Mouse (Mus musculus) MEL-GATA-1-ER (cell line): ENCODE results near the gene Klf8.
"Not testable (repeated sequence)": the region's sequence is repeated elsewhere in the genome, so short reads cannot be mapped to it uniquely, and the experiment has no call there.

ENCODE experiments used
- DNase-seq: peaks from one replicate; pipeline ENCODE4 v3.0.0-alpha.2; 2012; ENCODE audit warnings: low read depth; ENCODE audit errors: extremely low read depth

Klf8 gene

GRCm38 (mm10) chrX:153237304-153237919 is at the start of gene Klf8:
Klf8 (plus strand) TSS chrX:153237466.
- DNase-seq = no peak

GRCm38 (mm10) chrX:153199185-153199584 is 38.1 kb upstream of the Klf8 start:
- not testable (repeated sequence) for DNase-seq

GRCm38 (mm10) chrX:153211101-153211500 is 26.2 kb upstream of the Klf8 start:
- no peak for DNase-seq

GRCm38 (mm10) chrX:153231240-153231639 is 6.0 kb upstream of the Klf8 start:
- no peak for DNase-seq

- DNase-seq = no peak
Observed at GRCm38 (mm10) chrX:153233255-153233654, 4.0 kb upstream of the Klf8 start.

- DNase-seq = no peak
Observed at GRCm38 (mm10) chrX:153237920-153238504, 746 bp downstream of the Klf8 start.

GRCm38 (mm10) chrX:153254256-153254655 is 17.0 kb downstream of the Klf8 start:
- DNase-seq = no peak

GRCm38 (mm10) chrX:153255504-153255903 is 18.2 kb downstream of the Klf8 start:
- no peak for DNase-seq

GRCm38 (mm10) chrX:153282185-153282584 is 44.9 kb downstream of the Klf8 start:
- DNase-seq = no peak

GRCm38 (mm10) chrX:153311356-153311755 is 74.1 kb downstream of the Klf8 start:
- no peak for DNase-seq

GRCm38 (mm10) chrX:153323105-153323504 is 85.8 kb downstream of the Klf8 start:
- DNase-seq = no peak

GRCm38 (mm10) chrX:153334140-153334539 is 96.9 kb downstream of the Klf8 start:
- DNase-seq = not testable (repeated sequence)

GRCm38 (mm10) chrX:153359331-153360215 is 122.3 kb downstream of the Klf8 start:
- no peak for DNase-seq

GRCm38 (mm10) chrX:153360216-153360590 is 122.9 kb downstream of the Klf8 start:
- no peak for DNase-seq

- no peak for DNase-seq
Observed at GRCm38 (mm10) chrX:153360666-153361269, 123.5 kb downstream of the Klf8 start.

GRCm38 (mm10) chrX:153366754-153367153 is 129.5 kb downstream of the Klf8 start:
- DNase-seq = peak; percentile 48

- DNase-seq = no peak
Observed at GRCm38 (mm10) chrX:153369780-153370179, 132.5 kb downstream of the Klf8 start.

GRCm38 (mm10) chrX:153375105-153375504 is 137.8 kb downstream of the Klf8 start:
- peak; percentile 48 for DNase-seq

GRCm38 (mm10) chrX:153381753-153382152 is 144.5 kb downstream of the Klf8 start:
- peak; percentile 44 for DNase-seq

GRCm38 (mm10) chrX:153389291-153389690 is 152.0 kb downstream of the Klf8 start:
- no peak for DNase-seq

- no peak for DNase-seq
Observed at GRCm38 (mm10) chrX:153417067-153417466, 179.8 kb downstream of the Klf8 start.
